Mouse (Mus musculus): Measurements from ENCODE around the gene Gm21974.

GRCm38 (mm10) chr7:127886551-127886950 is 8.7 kb downstream of the Gm21974 start:
- TF ChIP-seq CTCF (IDR thresholded peaks at IDR 0.05; ENCODE audit: low read depth, low read length) (no peak), GATA1 (IDR thresholded peaks at IDR 0.05; ENCODE audit: borderline replicate concordance, low read length) (no peak)
